Mouse (Mus musculus) brain, embryonic 14.5 days (tissue): Measurements from ENCODE around the gene Plekha5. TPM values are rescaled to one million over a fixed set of nuclear protein-coding genes. Genes with fewer than 3 reads are reported as not detected.
A peak's percentile ranks its signal among the peaks of the same experiment; 100 is the strongest.
"Not testable (repeated sequence)": the region's sequence is repeated elsewhere in the genome, so short reads cannot be mapped to it uniquely, and the experiment has no call there.

Experiments
- DNase-seq: peaks from one replicate; pipeline ENCODE4 v3.0.0-alpha.2; 2011; ENCODE audit warnings: low read depth
- CTCF ChIP-seq: fragments of 200-500 bp; IDR thresholded peaks from 2 replicates; pipeline ENCODE4 v1.5.1; 2012; ENCODE audit warnings: inconsistent platforms, mild to moderate bottlenecking, moderate library complexity, borderline replicate concordance; ENCODE audit not compliant: insufficient read depth, insufficient read length; ENCODE audit errors: extremely low read depth
- POLR2A ChIP-seq: fragments of 200-500 bp; IDR thresholded peaks from 2 replicates; pipeline ENCODE4 v1.6.1; 2012; ENCODE audit warnings: mild to moderate bottlenecking, inconsistent platforms, borderline replicate concordance; ENCODE audit not compliant: poor library complexity, insufficient read depth, insufficient read length, severe bottlenecking; ENCODE audit errors: extremely low read depth
- polyA plus RNA-seq: library from polyadenylated mRNA; depleted of rRNA; stranded (reverse); fragments of >200 nt; gene quantifications from 2 replicates; pipeline ENCODE4 v1.2.3, GENCODE M21; 2012

Gene Plekha5
- polyA plus RNA-seq, 1 experiment, result 103 TPM

- TF ChIP-seq CTCF (no peak), POLR2A (no peak)
- no peak for DNase-seq
Measured at GRCm38 (mm10) chr6:140586714-140587259, 162.9 kb downstream of the Plekha5 start.

- no peak for DNase-seq
- TF ChIP-seq POLR2A (no peak), CTCF (no peak)
Measured at GRCm38 (mm10) chr6:140591331-140591730, 167.5 kb downstream of the Plekha5 start.

- no peak for TF ChIP-seq CTCF
- TF ChIP-seq POLR2A, result no peak
- DNase-seq, result no peak
Measured at GRCm38 (mm10) chr6:140592713-140593112, 168.9 kb downstream of the Plekha5 start.

GRCm38 (mm10) chr6:140593420-140594170 lies 169.7 kb downstream of the Plekha5 start:
- no peak for TF ChIP-seq POLR2A
- TF ChIP-seq CTCF, result no peak
- DNase-seq, result no peak

GRCm38 (mm10) chr6:140595551-140595950 lies 171.7 kb downstream of the Plekha5 start:
- DNase-seq, result not testable (repeated sequence)

GRCm38 (mm10) chr6:140597381-140598329 lies 173.8 kb downstream of the Plekha5 start:
- DNase-seq, result peak; percentile 60
- TF ChIP-seq CTCF (no peak), POLR2A (no peak)

- no peak for TF ChIP-seq POLR2A
- no peak for TF ChIP-seq CTCF
Measured at GRCm38 (mm10) chr6:140598516-140598915, 174.7 kb downstream of the Plekha5 start.

GRCm38 (mm10) chr6:140599337-140599736 lies 175.5 kb downstream of the Plekha5 start:
- no peak for DNase-seq
- TF ChIP-seq POLR2A (no peak), CTCF (no peak)

More at GRCm38 (mm10) chr6:140598516-140598915, 174.7 kb downstream of the Plekha5 start:
- no peak for DNase-seq

GRCm38 (mm10) chr6:140600671-140601070 lies 176.8 kb downstream of the Plekha5 start:
- TF ChIP-seq CTCF, result peak; percentile 5; the same call in 1 of the 2 replicates
- not testable (repeated sequence) for DNase-seq

GRCm38 (mm10) chr6:140601175-140601574 lies 177.3 kb downstream of the Plekha5 start:
- TF ChIP-seq POLR2A (no peak), CTCF (no peak)
- no peak for DNase-seq

GRCm38 (mm10) chr6:140603228-140603944 lies 179.5 kb downstream of the Plekha5 start:
- DNase-seq, result peak; percentile 75
- TF ChIP-seq POLR2A, result no peak
- no peak for TF ChIP-seq CTCF

- DNase-seq, result not testable (repeated sequence)
Measured at GRCm38 (mm10) chr6:140605173-140605572, 181.3 kb downstream of the Plekha5 start.
